Mouse (Mus musculus) layer of hippocampus, postnatal 36 days (tissue): ENCODE results near the gene Tti1. TPM values are rescaled to one million over a fixed set of nuclear protein-coding genes. Genes with fewer than 3 reads are reported as not detected.
A peak's percentile ranks its signal among the peaks of the same experiment; 100 is the strongest.
"Not testable (repeated sequence)": the region's sequence is repeated elsewhere in the genome, so short reads cannot be mapped to it uniquely, and the experiment has no call there.

Experiments used
- DNase-seq, 2 experiments: peaks; one replicate each; pipeline ENCODE4 v3.0.0; 2022
- total RNA-seq, 2 experiments: library from RNA; stranded (reverse); gene quantifications; 2 replicates each; pipeline ENCODE4 v1.2.3; 2021

Tti1 gene
- total RNA-seq = 10 to 100 TPM; 20.4 to 22.7 TPM

DNA sequence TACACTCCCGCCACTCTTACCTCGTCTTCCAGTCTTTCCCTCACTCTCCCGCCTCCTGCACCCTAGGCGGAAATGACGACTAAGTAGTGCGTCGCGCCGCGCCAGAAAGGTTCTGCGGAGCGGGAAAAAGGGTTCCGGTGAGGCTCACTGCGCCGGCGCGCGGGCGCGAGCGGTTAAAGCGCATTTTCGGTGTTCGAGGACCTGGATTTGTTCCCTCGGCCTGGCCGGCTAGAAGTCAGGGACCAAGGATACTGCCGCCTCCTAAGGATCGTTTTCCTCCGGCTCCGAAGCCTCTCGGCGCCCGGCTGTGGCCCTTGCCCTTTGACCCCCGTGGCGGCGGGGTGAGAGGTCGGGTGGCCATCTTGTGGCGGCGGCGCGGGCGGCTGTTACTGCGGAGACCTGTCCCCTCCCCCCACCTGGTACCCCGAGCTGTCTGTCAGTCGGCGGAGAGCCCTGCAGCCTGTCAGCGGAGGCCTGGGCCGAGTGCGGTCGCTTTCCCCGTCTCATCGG is at the start of gene Tti1, which contains the start of gene Rprd1b:
TSS of gene Tti1 (minus strand) at position 80 of the 510 bp plus-strand sequence.
TSS of gene Rprd1b (plus strand) at position 144 of the 510 bp plus-strand sequence.
- DNase-seq = peak; percentile 95 to 96

DNA sequence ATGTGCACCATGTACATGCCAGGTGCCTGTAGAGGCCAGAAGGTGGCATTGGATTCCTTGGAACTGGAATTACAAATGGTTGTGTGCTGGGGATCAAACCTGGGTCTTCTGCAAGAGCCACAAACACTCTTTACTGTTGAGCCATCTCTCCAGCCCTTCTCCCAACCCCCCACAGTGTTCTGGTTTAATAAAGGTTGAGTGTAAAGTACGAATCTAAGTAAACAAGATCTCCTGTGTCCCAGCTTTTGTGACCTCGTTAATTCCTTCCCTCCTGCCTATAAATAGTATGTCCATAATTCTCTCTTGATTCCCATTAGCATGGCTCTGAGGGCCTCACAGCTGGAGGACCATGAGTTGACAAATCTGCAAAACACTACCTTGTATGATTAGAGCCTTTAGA is 49.7 kb upstream of the Tti1 start:
- no peak for DNase-seq

DNA sequence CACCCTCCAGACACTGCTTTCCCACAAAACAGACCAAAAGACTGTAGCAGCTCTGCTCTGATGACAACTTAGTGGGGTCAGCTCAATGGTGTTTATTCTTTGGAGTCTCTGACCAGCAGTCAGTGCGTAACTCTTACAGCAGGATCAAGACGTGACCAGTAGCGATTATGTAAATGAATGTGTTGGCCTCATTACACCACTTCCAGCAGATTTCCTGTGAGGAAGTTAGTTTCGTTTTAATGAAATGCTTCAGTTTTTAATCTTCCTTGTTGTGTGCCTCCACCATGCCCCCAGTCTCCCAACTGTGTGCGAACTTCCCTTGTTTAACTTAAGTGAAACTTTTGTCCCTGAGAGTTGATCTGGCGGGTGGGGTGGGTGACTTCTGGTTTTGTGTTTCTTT is 48.5 kb upstream of the Tti1 start:
- DNase-seq = no peak

DNA sequence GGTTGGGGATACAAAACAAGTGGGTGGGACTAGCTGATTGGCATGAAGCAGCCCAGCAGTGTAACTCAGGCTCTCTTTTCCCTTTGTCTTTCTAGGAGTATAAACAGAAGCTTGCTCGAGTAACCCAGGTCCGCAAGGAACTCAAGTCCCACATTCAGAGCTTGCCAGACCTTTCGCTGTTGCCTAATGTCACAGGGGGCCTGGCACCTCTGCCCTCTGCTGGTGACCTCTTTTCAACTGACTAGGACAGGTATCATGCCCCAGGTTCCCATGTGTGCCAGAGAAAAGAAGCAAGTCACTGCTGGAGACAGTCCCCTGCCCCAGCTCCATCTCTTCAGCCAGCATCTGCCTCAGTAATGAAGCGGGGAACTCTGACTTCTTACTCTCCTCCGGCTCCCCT is 46.6 kb upstream of the Tti1 start:
- DNase-seq = no peak

DNA sequence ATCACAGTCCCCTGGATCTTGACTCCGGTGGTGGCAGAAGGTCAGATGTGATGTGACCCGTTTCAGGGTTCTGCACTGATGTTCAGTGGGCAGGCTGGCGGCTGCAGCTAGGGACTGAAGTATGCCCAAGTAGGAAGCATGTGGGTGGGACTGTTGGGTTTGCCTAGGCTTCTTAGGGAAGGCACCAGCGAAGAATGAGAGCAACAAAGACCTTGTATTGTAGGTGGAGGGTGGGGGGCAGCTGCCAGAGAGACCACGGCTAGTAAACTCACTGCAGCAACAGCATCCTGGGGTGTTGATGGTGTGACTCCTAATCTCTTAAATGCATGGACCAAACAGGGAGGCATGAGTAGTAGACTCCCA is 43.4 kb upstream of the Tti1 start:
- DNase-seq = no peak

DNA sequence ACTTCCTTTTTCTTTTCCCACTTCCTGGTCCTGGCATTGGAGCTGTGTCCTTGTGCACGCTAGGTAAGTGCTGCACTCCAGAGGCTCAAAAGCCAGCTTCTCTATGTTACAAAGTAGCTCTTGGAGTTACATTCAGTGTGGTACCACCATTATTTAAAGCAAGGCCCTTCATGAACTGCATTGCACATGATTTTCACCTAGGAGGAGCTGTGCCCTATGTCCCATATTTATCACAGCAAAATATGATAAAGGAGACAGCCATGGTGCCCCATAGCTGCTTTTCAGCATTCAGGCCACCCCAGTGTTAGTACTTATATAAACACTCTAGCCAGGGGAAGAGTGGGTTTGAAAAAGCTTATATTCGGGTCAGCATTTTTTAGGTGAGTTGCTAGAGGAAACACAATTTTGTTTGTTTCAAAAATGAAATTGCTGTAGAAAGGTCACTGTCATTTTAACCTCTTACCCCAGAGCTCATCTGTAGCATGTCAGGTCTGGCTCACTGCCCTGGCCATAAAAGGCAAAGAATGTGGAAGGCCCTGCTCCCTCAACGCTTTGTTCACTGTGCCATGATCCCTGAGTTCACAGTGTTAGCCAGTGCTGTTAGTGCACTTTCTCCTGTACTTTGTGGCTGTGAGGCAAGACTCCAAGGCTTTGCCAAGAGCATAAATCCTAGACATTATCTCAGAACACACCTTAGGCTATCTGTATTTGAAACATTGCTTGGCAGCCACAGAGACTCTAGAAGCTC is 42.8 kb upstream of the Tti1 start:
- no peak for DNase-seq

DNA sequence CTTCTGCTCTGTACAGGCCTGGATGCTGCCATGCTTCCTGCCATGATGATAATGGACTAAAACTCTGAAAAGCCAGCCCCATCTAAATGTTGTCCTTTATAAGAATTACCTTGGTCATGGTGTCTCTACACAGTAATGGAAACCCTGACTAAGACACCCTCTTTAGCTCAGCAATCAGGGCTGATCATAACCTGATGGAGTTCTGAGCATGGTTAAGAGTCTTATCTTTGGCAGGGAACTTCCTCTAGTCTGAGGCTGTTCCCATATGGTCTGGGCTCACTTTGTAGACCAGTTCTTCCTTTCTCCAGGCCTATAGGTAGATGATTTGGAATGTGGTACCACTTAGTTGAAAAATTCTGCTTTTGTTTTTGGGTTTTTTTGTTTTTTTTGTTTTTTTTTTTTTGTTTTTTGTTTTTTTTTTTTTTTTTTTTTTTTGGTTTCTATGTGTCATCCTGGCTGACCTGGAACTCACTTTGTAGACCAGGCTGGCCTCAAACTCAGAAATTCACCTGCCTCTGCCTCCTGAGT is 40.3 kb upstream of the Tti1 start:
- no peak for DNase-seq

DNA sequence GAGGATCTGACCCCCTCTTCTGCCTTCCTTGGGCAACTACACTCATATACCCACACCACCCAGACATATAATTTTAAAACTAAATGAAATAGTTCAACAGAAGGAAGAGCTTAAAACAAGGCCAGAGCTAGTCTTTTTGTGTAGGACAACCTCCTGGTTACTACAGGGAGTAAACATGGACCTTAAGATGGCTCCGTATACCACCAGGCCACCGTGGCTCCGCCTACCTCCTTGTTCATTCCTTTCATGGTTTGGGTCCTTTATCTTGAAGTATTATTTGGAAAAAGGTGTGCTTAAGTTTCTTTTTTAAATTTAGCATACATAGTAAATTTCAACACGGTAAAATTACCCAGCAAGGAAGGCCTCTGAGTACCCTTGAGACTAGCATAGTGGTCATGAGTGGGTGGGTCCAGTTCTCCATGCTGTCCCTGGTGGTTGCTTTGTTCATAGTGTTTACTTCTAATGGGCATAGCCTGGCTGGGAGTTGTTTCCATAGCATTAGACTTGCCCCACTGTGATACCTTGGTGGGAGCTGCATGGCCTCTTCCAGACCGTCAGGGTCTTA is 39.1 kb upstream of the Tti1 start:
- DNase-seq = no peak

DNA sequence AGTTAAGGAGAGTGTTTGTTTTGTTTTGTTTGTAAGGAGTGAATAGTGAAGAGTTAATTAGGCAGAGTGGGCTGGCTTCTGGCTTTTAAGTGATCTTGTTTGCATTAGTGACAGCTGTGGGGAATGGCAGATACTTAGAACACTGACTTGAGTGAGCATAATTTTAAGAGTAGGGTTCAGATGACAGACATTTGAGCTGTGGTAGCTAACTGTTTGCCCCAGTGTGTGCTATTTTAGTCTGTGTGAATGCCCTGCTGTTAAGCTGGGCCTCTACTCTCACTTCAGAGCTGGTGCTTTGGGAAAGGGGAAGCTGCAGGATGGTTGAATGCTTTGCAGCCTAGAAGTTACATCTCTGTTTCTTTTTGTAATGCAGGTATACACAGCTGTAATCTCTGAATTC is 38.2 kb upstream of the Tti1 start:
- DNase-seq = no peak

DNA sequence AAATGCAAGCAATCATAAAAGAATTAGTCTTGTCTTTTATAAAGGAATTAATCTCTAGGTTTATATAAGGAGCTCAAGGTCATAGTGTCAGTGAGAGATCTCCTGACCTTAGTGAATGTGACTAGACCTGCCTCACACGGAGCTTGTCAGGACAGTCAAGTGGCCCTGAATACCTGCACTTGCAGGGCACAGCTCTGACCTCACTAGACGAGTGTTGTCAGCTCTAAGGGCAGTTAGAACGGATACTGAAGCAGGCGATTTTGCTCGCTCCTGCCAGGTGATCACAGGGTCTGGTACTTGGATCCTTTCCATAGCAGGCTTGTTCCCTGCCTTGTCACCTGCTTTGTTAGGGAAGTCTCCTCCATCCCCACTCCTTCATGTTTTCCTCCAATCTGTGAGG is 36.8 kb upstream of the Tti1 start:
- DNase-seq = no peak

DNA sequence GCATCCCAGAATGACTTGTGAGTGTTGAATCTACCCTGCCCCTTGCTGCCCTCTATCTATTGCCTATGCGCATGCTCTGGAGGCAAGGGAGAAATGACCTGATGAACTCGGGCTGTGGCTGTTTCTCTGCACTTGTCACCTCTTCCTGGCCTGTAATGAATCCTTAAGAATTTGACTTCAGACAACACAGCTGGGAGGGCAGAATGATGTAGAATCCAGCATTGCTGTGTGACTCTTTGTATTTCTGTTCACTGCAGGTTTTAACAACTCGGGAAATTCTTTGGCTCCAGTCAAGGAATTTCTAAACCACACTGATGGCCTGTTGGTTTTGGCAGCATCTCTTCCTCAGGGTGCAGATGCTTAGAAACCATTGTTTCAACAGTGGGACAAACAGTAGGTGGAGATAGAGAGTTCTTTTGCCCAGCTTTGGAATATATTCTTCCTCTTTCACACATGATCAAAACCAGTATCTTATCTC is 36.4 kb upstream of the Tti1 start:
- DNase-seq = no peak

DNA sequence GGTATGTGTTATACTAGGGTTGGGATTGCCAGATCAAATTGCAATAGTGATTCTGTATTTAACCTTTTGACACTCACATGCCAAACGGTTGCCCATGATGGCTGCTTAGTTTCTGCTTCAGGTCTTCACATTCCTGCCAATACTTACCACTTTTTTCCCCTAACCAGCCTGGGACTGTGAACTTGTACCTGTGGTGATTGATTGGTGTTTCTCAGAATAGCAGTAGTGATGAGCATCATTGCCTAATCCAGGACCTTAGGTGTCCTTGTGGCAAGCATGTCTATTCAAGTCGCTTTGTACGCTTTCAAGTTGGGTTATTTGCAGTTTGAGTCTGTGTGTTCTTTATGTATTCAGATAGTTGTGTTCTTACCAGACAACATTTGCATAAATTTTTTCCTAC is 34.8 kb upstream of the Tti1 start:
- no peak for DNase-seq

DNA sequence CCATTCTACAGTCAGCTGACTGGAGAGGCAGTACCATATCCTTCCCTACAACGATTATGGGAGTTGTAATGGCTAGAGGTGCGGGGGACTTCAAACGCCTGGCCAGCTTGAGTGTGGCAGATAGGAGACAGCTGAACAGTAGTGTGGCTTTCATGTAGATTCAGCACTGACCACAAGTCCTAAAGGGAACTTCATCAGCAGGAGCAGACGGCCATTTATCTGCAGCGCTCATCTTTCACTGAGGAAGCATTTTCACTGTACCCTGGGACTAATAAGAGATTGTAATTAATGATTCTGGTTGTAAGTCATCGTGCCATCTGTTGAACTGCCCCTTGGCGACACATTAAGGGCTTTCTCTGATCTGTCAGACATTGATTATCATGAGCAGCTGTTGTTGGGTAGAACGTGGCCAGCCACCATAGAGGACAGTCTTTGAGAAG is 31.5 kb upstream of the Tti1 start:
- no peak for DNase-seq

DNA sequence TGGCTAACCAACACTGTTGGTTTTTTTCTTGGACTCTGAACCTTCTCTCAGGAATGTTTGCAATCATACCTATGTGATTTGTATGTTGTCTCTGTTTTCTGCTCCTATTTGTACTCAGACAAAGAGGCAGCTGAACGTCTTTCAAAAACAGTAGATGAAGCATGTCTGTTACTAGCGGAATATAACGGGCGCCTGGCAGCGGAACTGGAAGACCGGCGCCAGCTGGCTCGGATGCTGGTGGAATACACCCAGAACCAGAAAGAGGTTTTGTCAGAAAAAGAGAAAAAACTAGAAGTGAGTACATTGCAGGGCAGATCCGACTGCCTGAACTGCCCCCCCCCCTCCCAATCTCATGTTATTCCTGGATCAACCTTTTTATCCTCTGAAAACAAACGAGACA is 30.3 kb upstream of the Tti1 start:
- peak; percentile 77 to 80 for DNase-seq

DNA sequence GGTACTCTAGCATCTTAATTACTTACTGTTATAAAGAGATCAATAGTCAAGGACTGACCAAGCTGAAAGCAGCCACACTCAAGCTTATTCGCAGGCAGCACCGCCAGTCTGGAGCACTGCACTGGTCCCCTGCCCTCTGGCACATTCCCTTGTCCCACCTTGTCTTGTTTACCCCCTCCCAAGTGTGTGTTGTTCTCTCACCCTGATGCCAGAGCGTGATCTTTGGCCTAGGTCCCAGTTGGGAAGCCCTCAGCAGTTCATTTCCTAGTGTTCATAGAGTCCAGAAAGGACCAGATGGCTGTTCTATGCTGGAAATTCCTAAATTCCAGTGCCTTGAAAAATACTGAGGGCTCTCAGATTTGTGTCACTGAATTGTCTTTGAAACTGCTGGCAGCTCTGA is 28.8 kb upstream of the Tti1 start:
- DNase-seq = no peak

DNA sequence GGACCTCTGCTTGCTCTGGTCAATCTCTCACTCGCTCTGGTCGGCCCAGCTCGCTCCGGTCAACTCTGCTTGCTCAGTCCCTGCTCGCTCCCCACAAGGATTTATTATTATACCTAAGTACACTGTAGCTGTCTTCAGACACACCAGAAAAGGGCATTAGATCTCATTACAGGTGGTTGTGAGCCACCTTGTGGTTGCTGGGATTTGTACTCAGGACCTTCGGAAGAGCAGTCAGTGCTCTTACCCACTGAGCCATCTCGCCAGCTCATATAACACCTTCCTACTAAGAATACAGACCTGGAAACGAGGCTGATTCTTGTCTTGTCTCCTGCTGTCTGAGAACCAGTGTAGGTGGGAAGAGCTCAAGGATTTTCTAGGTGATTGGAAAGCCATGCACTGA is 27.1 kb upstream of the Tti1 start:
- DNase-seq = not testable (repeated sequence)

DNA sequence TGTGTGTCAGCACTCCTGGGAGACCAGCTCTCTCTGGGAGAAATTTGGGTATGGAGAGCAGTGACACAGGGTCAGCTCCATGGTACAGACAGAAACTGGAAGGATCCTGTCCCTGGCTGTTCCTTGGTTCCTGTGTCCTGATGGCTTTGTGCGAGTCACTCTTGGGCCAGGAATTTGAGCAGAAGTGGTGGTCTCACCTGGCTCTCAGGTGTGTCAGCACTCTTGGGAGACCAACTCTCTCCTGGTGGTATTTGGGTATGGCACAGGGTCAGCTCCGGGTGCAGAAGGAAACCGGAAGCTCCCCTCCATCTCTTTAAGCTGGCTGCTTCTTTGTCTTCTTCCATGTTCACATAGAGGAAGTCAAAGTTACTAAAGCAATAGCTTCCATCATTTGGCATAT is 26.4 kb upstream of the Tti1 start:
- DNase-seq = no peak

DNA sequence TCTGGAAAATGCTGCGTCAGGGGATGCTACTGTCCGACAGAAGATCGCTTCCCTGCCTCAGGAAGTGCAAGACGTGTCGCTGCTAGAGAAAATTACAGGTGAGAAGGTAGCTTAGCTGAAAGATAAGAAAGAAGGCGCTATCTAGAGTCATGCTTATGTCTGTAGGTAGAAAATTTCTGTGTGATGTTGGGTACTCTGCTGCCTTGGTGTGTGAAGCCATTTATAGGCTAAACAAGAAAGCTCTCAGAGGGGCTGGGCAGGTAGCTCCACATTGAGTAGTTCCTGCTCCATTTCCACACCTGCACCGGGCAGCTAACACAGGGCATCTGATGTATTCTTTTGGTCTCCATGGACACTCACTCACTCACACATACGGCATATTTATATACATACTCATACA is 21.9 kb upstream of the Tti1 start:
- no peak for DNase-seq

DNA sequence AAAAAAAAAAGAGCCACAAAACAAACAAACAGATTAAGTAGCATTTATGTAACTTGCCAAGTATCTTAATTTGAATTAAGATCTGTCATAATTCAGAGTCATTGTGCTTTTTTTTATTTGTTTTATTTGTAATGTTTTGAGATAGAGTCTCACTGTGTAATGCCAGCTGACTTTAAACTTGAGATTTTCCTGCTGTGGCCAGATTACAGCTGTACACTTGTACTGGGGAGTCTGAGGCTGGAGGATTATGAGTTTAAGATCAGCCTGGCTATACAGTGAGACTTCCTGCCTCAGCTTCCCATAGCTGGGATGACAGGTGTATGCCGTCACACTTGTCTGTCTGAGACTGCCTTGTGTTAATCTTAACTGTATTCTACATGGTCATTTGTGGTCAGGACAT is 20.5 kb upstream of the Tti1 start:
- DNase-seq = no peak

DNA sequence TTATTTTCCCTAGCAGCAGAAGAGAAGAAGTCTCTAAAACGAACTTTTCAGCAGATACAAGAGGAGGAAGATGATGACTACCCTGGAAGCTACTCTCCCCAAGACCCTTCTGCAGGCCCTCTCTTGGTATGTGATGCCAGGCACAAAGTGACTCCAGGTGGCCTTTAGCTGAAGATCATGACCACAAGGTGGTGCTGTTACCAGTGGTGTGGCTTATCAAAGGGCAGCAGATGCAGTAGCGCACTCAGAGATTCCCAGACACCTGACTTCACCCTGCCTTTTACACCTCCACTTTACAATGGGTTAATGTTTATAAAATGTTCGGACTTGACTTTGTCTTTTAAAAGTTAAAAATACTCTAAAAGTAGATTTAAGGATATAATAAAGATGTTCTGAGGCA is 19.7 kb upstream of the Tti1 start:
- DNase-seq = peak; percentile 15 to 35

DNA sequence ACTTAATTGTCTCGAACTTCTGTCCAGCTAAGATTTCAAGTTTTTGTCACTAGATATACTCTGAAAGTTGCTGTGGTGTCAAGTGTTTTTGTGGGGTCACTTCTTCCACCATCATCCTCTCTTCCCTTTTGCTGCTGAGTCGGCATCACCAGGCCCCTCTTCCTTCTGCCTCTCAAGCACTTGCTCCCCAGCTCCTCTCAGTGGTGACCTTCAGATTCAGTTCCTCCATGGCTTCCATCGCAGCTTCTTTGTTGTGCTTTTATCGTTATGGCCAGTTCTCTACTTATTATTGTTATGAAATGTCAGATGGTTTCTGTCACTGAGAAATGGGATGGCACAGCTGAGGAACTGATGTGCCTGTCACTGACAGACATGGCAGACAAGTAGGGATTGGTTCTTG is 18.0 kb upstream of the Tti1 start:
- no peak for DNase-seq

DNA sequence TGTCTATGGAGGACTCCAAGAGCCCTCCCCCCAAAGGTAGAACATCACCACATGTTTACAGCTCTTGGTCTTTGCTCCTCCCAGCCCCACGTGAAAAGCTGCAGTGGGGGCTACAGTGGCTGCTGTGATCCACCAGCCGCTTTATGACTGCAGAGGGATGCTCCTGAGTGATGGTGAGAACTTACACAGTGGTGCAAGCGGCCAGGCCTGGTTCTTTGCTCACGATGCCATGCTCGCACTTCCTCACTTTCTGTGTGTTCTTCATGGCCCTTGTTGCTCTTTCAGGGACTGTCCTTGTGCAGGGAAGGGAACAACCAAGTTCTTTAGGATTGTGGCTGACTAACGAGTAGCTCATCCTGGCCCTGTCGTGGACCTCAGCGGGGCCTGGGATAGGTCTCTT is 15.3 kb upstream of the Tti1 start:
- DNase-seq = no peak

DNA sequence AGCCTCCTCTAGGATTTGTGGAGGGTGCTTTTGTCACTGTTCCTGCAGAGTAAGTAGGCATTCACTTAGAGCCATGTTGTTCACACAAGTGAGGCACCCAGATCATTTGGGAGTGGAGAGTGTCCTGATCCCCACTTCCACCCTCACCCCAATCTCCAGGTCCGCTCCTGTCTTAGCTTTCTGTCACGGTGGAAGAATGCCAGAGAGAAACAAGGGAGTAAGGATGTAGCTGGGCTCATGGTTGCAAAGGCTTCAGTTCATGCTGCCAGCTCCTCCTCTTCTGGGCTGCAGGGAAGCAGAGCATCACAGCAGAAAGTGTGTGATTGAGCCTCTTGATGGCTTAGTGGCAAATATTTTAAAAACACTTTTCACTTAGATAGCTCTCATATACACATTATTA is 12.2 kb upstream of the Tti1 start:
- DNase-seq = no peak

DNA sequence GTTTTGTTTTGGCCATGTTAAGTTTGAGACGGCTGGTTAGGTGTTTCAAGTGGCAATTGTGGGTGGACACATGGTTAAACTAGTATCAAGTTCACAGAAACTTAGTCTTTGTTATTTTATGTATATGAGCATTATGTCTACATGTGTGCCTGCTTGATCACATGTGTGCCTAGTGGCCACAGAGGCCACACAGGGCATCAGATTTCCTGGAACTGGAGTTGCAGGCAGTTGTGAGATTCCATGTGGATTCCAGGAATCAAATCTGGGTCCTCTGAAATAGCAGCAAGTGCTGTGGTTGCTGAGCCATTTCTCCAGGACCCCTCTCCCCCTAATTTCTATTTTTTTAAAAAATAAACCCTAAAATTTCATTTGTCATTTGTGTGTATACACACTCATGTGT is 11.4 kb upstream of the Tti1 start:
- DNase-seq = no peak
